Mouse (Mus musculus): ENCODE data around the gene Adamtsl1.
A peak's percentile ranks its signal among the peaks of the same experiment; 100 is the strongest.

Adamtsl1 gene

DNA sequence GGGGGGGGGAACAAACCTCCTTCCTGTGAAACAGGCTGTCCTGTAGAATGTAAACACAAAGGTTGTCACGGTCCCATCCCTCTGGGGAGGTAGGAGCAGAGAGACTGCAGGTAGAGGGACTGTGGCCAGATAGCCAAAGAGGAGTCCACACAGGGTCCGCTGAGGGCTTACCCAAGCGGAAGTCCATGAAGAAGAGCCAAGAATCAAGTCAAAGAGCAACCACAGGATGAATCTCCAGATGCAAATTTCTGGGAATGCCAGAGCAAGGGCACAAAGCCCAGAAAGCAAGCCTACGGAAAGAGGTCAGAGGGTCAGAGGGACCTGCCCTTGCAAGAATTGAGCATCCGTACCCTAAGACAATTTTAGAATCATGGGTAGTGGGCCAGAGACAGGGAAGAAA, 677.2 kb downstream of the Adamtsl1 start:
- DNase-seq (ENCODE audit: low read depth, low spot score) = no peak

DNA sequence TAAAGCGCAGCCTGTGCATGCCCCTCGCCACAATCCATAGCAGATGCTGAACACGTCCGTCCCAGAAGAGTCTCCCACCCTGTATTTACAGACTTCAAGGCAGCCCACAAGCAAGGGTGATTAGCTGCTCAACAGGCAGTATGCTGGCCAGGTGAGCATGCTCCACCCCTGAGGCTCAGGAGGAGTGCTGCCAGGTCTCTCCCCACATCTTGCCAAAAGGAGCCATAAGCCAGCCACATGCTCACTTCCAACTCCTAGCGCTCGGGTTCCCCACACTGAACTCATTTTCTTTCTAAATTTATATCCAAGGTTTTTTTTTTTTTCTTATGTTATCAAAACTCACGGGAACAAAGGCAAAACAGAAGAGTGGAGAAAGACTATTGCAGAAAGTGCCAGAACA, 687.8 kb downstream of the Adamtsl1 start:
- DNase-seq (ENCODE audit: low read depth, low spot score) = no peak

DNA sequence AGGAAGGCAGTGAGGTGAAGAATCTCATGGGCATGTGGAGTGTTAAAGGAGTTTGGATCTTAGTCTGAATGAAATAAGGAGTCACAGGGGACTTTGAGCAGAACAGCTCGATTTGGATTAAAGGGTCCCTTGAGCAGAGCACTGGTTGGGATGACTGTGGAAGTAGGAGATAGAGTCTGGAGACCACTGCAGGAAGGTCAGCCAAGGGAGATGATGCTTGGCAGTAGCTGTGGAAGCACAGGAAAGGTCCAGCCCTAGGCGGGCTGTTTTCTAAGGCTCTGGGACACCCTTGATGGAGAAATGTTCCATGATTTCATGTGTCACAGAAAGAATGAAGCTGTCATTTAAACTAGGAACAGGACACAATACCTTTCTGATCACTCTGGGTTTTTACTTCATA, 689.3 kb downstream of the Adamtsl1 start:
- DNase-seq (ENCODE audit: low read depth, low spot score) = no peak

DNA sequence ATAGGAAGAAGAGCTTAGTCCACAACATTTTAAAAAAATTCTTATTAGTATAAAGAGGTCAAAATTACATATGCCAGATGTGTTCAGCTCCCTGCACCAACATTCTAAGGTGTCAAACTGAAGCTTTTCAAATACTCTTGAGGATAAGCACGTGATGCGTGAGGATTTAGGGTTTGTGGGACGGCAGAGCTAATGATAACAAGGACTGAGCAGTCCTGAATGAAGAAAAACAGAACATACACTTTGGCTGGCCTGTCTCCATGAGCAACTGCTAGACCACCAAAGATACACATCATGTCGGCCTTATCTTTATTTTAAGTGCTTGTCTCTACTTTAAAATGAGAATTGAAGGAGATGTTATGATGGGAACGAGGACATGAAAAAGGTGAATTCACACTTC, 710.9 kb downstream of the Adamtsl1 start:
- DNase-seq (ENCODE audit: low read depth, low spot score) = no peak

DNA sequence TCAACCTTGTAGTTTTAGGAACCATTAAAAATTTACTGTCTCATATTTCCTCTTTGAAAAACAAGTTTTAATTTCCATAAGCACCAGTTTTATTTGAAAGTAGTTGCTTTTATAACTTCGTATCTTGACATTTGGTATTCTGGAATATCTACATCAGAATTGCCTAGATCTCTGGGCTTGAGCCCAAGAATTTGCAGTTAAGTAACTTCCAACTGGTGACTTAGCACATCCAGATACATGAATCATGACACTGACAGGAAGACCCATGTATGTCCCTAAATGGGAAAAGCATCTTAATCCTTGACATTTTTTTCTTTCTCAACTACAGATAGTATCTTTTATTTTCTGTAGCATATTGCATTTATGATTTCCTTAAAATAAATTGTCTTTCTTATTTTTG, 713.1 kb downstream of the Adamtsl1 start:
- no peak for DNase-seq (ENCODE audit: low read depth, low spot score)

DNA sequence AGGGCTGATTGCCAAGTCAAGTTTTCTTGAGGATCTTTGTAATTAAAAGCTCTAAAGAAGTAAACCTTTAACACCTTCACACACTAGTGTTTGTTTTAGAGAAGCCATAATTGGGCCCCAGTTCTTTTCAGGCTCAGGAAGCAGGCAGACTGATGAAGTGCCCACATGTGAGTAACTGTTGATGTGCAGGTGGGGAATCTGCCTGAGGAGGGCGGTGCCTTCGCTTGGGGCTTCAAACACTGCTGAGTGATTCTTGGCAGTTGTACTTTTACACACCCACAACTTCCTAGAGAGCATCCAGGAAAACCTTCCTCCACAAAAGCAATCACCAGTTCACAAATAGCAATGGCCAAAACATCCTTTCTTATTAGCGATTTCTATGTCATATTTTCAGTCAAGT, 719.2 kb downstream of the Adamtsl1 start:
- no peak for DNase-seq (ENCODE audit: low read depth, low spot score)

DNA sequence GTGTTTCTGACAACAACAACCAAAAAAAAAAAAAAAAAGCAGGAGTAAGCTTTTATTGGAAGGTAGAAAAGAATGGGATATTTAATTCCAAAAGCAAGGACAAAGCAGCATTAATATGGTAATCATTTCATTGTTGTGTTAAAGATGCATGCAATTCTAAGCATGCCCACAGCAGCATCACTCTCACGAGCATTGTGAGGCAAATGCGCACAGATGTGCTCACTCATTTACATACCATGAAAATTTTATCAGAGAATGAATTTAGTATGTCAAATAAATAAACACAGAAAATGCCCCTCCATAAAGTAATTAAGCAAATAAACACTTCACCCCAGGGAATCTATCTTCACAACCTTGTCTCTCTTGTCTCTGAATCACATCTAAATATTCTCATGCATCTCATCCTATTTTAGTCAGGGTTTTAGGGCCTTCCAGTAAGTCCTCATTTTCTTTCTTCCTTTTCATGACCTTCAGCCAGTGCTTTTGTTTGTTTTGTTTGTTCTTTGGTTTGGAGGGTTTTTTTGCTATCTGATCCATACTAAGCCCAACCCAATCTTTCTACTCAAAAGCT, 728.0 kb downstream of the Adamtsl1 start:
- DNase-seq (ENCODE audit: low read depth, low spot score) = no peak

DNA sequence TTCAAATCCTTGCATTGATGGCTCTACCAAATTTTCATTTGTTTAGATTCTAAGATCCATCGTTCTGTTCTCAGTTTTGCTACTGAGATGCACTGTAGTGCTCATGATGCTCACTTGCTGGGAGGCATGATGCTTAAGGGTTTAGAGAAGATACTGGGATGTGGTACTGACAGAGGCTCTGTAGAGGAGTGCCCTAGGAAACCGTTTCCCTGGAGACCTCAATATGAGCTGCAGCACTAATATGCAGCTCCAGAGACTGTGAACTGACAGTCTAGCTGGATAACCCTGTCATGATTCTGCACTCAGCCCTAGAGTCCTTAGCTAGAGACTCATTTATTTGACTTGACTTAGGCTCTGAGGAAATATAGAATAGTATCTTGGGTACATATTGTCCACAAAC, 756.1 kb downstream of the Adamtsl1 start:
- DNase-seq (ENCODE audit: low read depth, low spot score) = no peak

DNA sequence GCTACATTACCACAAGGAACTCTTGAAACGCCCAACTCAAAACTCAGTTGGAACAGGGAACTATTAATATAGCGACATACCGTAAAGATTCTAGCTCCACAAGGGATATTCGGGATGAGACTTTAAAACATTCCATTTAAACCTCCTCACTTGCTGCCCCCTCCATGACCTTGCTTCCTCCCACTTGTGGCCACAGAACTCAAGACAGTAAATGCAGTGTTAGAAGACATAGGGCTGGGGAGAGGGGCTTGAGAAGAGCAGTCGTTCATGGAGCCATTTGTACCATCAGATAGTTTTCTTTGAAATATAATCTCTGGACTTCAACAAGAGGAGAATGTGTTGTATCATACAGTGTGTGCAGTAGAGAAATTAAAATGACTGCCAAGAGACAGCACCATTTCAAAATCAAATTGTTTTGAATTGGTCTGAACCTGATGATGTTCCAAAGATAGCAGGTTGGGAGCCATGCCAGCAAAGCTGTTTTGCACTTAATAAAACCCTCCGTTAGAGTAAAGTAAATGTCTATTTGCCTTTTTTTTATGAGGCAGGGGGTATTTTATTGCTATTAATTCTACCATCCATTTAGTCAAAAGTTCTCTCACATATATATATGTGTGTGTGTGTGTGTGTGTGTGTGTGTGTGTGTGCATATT, 759.9 kb downstream of the Adamtsl1 start:
- DNase-seq (ENCODE audit: low read depth, low spot score) = no peak

DNA sequence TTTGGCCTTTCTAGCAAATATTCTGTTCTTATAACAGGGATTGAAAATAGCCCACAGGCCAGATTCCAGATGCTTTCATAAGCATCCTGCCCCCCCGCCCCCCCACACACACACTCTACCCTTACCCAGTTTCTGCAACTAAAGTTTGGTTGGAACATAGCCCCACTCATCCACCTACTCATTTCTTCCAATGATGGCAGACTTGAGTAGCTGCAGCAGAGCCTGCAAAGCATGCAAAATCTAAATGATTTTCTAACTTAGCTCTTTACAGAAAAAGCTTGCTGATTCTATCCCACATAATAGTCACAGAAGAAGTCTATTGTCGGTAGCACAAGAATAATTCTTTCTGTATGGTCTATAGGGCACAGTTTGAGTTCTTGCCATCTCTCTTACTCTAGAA, 760.7 kb downstream of the Adamtsl1 start:
- no peak for DNase-seq (ENCODE audit: low read depth, low spot score)

DNA sequence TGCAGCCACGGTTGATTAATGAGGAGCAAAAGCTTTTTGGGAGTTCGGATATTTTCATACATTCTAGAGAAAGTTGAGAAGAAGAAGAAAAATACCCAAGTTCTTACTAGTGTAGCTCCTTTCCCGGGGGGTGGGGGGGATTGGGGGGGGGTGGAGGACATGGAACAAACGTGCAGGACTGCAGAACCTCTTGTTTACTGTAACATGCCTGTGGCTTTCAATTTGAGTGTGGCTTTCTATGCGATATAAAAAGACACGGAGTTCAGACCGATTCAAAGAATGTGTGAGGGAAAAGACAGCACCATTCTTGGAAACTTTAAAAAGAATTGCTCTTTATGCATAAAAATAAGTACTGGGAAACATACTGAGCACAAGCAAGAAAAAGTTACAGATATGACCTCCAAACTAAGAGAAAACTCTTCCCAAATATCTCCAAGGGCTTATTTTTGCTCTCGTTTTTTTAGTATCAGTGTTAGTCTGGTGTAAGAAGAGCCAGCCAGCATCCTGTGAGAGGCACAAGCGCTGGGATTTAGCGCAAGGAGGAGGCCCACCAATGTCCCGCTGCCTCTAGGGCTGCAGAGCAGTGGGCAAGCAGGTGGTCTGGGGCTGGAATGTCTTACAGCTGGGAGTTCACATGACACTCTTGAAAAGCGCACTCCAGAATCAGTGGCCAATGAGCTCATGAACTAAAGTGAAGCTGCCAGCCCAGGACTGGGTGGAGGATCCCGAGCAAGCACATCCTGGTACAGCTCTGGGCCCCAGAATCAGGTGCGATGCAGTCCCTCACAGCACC, 762.2 kb downstream of the Adamtsl1 start:
- no peak for DNase-seq (ENCODE audit: low read depth, low spot score)

DNA sequence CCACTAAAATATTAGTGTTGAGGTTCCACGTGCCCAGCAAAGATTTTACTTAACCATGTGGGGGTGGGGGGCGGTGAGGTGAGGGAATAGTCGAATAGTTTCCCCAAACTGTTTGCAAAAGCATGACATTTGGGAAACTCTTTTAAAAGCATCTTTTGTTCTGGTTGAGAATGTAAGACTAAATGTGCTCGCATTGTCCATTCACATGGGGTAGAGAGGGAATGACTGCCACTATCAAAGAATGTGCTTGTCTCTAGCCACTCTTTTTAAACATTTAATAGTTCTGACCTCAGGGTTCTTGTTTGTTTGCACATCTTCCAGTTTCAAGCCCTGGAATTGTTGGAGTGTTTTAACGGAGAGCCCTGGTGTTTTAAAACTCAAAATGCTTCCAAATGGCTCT, 764.6 kb downstream of the Adamtsl1 start:
- no peak for DNase-seq (ENCODE audit: low read depth, low spot score)

DNA sequence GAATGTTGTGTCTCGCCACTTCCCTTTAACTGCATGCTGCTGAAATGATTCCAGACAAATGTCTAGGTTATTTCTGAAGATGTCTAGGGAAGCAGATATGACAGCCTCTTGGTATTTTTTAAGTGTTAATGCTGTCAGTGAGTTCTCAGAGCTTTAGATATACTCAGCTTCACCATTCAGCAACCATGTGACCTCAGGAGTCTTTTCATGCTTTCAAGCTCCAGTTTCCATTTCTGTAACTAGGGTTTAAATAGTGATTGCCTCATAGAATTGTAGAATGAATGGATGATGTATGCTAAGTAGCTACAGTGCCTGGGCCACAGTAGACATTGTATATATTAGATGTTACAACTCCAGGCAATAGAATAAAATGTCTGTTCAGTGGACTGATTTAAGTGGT, 772.6 kb downstream of the Adamtsl1 start:
- DNase-seq (ENCODE audit: low read depth, low spot score) = no peak

DNA sequence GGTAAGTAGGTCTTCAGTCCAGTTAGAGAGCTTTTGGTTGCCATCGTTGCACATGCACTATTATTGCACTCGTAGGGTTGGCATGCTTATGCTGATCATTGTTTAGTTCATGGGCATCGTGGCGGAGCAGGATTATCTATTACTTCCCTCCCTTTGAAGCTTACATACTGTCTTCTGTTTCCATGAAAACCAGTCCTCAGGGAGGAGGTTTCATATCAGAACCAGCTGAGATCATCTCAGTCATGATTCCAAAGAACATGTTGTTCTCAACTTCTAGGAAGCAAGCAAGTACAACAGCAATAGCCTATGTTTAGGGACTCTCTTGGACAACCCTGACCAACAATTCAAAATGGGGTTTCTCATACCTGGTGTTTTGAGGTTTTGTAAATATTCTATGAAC, 774.3 kb downstream of the Adamtsl1 start:
- no peak for DNase-seq (ENCODE audit: low read depth, low spot score)

DNA sequence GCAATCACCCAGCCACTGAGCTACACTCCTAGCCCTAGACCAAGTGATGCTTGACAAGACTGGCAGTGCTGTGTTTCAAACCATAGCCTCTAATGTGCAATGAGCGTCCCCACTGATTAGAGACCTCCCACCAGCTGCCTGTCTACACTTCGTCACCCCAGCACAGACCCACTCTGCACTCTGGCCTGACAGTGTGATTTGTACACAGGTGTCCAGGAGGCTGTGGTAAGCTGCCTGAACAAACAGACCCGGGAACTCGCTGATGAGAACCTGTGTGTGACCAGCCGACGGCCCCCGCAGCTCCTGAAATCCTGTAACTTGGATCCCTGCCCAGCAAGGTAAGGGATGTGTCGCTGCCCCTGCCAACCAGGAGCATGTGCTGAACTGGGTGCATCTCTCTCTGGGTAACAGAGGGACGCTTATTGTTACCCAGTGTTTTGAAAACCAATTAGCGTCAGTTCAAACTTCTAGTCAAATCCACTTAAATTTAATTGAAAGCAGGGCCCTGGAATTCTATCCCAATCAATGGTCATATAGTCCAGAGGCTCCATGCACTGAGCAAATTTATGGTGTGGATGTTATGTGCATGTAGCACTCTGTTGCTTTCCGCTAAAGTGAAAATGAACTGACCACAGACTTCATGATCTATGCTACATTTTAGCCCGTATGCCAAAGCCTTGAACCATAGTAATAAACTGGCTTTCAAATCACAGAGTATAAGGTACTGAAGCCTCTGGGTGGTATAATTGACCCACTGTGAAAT, 775.7 kb downstream of the Adamtsl1 start:
- no peak for DNase-seq (ENCODE audit: low read depth, low spot score)

DNA sequence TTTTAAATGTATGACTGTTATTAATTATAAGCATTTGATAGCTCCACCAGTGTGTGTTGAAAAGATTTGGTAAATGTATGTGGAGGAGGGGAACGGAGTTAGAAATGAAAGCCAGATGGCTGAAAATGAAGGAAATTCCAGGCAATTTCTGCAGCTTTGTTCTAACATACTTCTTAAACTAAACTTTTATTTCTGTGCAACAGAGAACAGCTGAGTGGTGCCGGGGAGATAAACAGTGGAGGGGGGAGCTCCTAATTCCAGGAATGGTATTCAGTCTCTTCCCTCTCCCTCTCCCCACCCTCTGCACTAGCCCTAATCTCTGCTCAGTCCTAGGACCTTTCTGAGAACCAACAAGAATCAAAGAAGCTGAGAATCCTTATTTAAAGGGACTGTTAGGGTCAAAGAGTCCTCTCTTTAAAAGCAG, 780.9 kb downstream of the Adamtsl1 start:
- peak; percentile 31 for DNase-seq (ENCODE audit: low read depth, low spot score)

DNA sequence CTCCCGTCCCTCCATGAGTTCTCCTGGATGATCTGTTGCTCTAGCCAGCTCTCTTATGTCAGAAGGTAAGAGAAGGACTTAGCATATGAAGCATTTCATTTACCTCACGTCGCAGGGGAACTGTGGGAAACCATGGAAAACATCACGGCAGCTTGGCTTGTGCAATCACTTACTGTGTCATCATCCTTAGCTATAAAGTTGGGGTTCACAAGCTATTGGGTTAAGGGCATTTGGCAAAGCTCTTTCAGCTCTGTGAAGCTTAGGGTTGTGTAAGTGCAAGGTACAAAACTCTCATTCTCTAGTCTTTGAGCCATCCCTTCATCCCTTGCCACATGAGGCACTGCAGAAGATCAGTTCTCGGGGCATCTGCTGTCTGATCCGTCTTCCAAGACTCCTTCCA, 787.5 kb downstream of the Adamtsl1 start:
- DNase-seq (ENCODE audit: low read depth, low spot score) = no peak

DNA sequence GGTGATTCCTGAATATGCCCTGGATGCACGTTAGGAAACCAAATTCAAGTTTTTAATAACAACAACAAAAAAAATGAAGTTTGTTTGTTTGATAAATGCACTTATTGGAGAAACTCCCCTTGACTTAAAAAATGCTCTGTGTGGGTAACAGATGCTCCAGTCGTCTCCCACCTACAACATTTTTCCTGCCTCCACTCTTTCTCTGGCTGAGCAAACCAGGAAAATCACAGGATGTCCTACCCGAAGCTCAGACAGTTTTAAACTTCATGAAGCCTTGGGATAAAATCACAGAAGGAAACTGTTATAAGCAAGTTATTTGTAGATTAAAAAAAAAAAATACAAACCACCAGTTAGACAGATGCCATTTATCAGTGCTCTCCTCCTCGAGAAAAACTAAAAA, 788.1 kb downstream of the Adamtsl1 start:
- DNase-seq (ENCODE audit: low read depth, low spot score) = no peak

DNA sequence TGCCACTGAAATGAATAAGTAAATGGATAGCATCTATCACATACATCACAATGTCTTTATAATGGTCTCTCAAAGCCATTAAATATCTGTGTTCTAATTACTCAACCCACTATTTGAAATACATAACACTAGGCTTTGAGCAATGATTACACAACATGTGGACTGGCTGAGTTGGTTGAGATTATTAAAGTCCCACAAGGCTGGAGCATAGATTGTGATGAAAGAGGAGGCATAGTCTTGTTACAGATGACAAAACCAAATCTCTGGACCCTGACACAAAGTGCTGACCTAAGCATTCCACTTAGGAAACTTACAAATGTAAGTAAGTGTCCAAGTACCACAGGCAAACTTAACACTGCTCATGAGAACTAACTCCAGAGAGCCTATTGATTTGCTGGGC, 792.8 kb downstream of the Adamtsl1 start:
- DNase-seq (ENCODE audit: low read depth, low spot score) = no peak

DNA sequence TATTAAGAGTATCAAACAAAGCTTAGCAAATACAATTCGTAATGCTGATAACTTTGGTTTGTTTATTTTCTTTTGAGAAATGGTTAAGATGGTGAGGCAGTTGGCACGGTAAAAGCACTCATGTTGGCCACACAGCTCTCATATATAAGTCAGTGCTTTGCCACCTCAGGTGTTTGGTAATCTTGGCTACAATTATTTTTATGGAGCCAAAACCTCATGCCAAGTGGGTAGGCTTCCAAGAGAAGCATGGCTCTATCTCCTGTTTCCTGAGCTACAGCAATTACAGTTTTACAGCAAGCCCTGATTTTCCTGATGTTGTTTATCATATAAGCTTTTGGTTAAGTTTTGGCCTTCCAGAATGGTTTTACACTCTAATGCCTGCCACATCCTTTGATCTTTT, 795.2 kb downstream of the Adamtsl1 start:
- DNase-seq (ENCODE audit: low read depth, low spot score) = no peak

DNA sequence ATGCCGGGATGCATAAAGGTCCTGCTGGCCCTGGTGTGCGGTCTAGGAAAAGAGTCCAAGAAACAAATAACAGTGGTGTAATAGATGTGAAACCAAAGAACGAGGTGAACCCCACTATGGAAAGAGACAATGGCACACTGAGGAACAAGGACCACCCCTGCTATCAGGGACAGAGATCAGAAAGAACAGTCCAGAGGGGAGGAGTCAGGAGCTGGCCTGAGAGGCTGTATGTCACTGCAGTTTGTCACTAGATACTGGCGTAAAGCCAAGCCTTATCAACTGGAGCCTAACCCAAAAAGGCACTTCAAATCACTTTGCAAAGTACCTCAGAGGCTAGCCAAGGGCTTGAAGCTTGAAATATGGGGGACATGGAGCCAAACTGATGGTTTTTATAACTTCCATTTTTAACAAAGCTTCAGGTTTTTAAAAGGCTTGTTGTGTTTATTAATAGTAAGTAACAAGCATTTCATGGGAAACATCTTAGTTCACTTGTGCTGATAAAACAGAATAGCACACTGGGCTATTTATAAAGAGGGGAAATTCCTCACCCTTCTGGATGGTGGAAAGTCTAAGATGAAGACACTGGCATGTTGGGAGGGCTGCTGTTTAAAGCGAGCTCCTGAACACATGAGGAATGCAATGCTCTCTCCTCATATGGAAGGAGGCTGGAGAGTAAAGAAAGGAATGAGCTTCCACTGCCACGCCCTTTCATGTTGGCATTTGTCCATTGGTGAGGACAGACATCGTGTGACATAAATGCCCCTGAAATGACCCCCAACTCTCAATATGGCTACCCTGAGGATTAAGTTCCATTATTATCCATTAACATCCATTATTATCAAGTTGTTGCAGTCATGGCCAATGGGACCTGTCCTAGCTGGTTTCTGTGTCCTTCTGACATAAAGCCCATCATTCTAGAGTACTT, 797.1 kb downstream of the Adamtsl1 start:
- DNase-seq (ENCODE audit: low read depth, low spot score) = no peak
